Mouse (Mus musculus): ENCODE data around the gene Rfc2. TPM values are rescaled to one million over a fixed set of nuclear protein-coding genes. Genes with fewer than 3 reads are reported as not detected.

The Rfc2 gene
- total and polyA plus RNA-seq, 3 experiments, result 304 to 424 TPM; not detected in 1

GRCm38 (mm10) chr5:134615380-134615779 is 34.2 kb downstream of the Rfc2 start:
- no peak for DNase-seq (ENCODE audit: low read depth, low spot score)
- peaks cover 0 to 2% of the 10 kb centered on the region in 2 experiments; a peak in 1 of 4 replicates for H3K36me3 ChIP-seq (ENCODE audit: control insufficient read depth in 1 of 2, insufficient read depth in 2 of 2, low read length in 2 of 2)
- H3K79me2 ChIP-seq (ENCODE audit: control insufficient read depth, insufficient read depth, low read length, poor library complexity), result no peaks in the 10 kb centered on the region
- H3K9ac ChIP-seq (ENCODE audit: control insufficient read depth, low read depth, low read length, poor library complexity, severe bottlenecking), result no peak overlapping the region
- H3K27ac ChIP-seq (ENCODE audit: control insufficient read depth, low read depth, low read length), result no peak overlapping the region
- no peak overlapping the region for H3K4me3 ChIP-seq (ENCODE audit: control insufficient read depth in 1 of 2, insufficient read depth in 1 of 2, low read depth in 2 of 2, low read length in 2 of 2)
- TF ChIP-seq ZMIZ1 (IDR thresholded peaks at IDR 0.05; ENCODE audit: low read depth, low read length) (no peak), CHD2 (IDR thresholded peaks at IDR 0.05; ENCODE audit: low read length) (no peak), CHD1 (IDR thresholded peaks at IDR 0.05; ENCODE audit: low read depth, low read length) (no peak), MYC (IDR thresholded peaks at IDR 0.05; ENCODE audit: low read depth, low read length) (no peak), RAD21 (IDR thresholded peaks at IDR 0.05; ENCODE audit: low read depth, low read length) (no peak), E2F4 (IDR thresholded peaks at IDR 0.05; ENCODE audit: borderline replicate concordance, low read depth, low read length) (no peak)
- H3K27me3 ChIP-seq (ENCODE audit: control insufficient read depth in 1 of 2, insufficient read depth in 2 of 2, low read length in 2 of 2), result no peaks in the 10 kb centered on the region
- no peaks in the 10 kb centered on the region for H3K9me3 ChIP-seq (replicated peaks; ENCODE audit: insufficient read depth, low read length)
- no peaks in the 10 kb centered on the region; a peak in 1 of 4 replicates for H3K4me1 ChIP-seq (ENCODE audit: control insufficient read depth in 1 of 2, insufficient read depth in 2 of 2, low read length in 2 of 2)

- H3K36me3 ChIP-seq (ENCODE audit: control insufficient read depth in 1 of 2, insufficient read depth in 2 of 2, low read length in 2 of 2), result peaks cover 0 to 2% of the 10 kb centered on the region in 2 experiments; a peak in 1 of 4 replicates
Observed at GRCm38 (mm10) chr5:134615780-134616179, 34.6 kb downstream of the Rfc2 start.

GRCm38 (mm10) chr5:134617071-134617470 is 35.9 kb downstream of the Rfc2 start:
- Histone ChIP-seq H3K36me3 (ENCODE audit: control insufficient read depth in 1 of 2, insufficient read depth in 2 of 2, low read length in 2 of 2) (peaks cover 0 to 3% of the 10 kb centered on the region in 2 experiments; a peak in 1 of 4 replicates), H3K27ac (ENCODE audit: control insufficient read depth, low read depth, low read length) (no peak overlapping the region), H3K9me3 (replicated peaks; ENCODE audit: insufficient read depth, low read length) (no peaks in the 10 kb centered on the region), H3K4me1 (ENCODE audit: control insufficient read depth in 1 of 2, insufficient read depth in 2 of 2, low read length in 2 of 2) (no peaks in the 10 kb centered on the region; a peak in 1 of 4 replicates), H3K9ac (ENCODE audit: control insufficient read depth, low read depth, low read length, poor library complexity, severe bottlenecking) (no peak overlapping the region), H3K4me3 (ENCODE audit: control insufficient read depth in 1 of 2, insufficient read depth in 1 of 2, low read depth in 2 of 2, low read length in 2 of 2) (no peak overlapping the region), H3K79me2 (ENCODE audit: control insufficient read depth, insufficient read depth, low read length, poor library complexity) (no peaks in the 10 kb centered on the region), H3K27me3 (ENCODE audit: control insufficient read depth in 1 of 2, insufficient read depth in 2 of 2, low read length in 2 of 2) (no peaks in the 10 kb centered on the region)
- TF ChIP-seq MAZ (IDR thresholded peaks at IDR 0.05; ENCODE audit: low read depth, low read length) (no peak), E2F4 (IDR thresholded peaks at IDR 0.05; ENCODE audit: borderline replicate concordance, low read depth, low read length) (no peak), POLR2AphosphoS2 (IDR thresholded peaks at IDR 0.05; ENCODE audit: low read length) (no peak), CTCF (IDR thresholded peaks at IDR 0.05 in 2 of 3, conservative IDR thresholded peaks at IDR 0.05 in 1 of 3; ENCODE audit: control insufficient read depth in 1 of 3, insufficient read depth in 1 of 3, low read depth in 2 of 3, low read length in 3 of 3, poor library complexity in 1 of 3, severe bottlenecking in 1 of 3) (peak; percentile 76 to 91 (median 86)), USF1 (IDR thresholded peaks at IDR 0.05; ENCODE audit: low read depth, low read length) (no peak), JUND (IDR thresholded peaks at IDR 0.05; ENCODE audit: low read depth, low read length) (no peak), SIN3A (IDR thresholded peaks at IDR 0.05; ENCODE audit: low read length) (no peak), SMC3 (IDR thresholded peaks at IDR 0.05; ENCODE audit: low read depth, low read length) (peak; percentile 70), ZC3H11A (IDR thresholded peaks at IDR 0.05; ENCODE audit: low read depth, low read length) (no peak), RAD21 (IDR thresholded peaks at IDR 0.05; ENCODE audit: low read depth, low read length) (peak; percentile 68), KAT2A (conservative IDR thresholded peaks at IDR 0.05; ENCODE audit: low read depth, low read length) (no peak)
- peak; percentile 56 for DNase-seq (ENCODE audit: low read depth, low spot score)

More at GRCm38 (mm10) chr5:134615780-134616179, 34.6 kb downstream of the Rfc2 start:
- Histone ChIP-seq H3K27me3 (ENCODE audit: control insufficient read depth in 1 of 2, insufficient read depth in 2 of 2, low read length in 2 of 2) (no peaks in the 10 kb centered on the region), H3K9ac (ENCODE audit: control insufficient read depth, low read depth, low read length, poor library complexity, severe bottlenecking) (no peak overlapping the region), H3K4me1 (ENCODE audit: control insufficient read depth in 1 of 2, insufficient read depth in 2 of 2, low read length in 2 of 2) (no peaks in the 10 kb centered on the region; a peak in 1 of 4 replicates), H3K79me2 (ENCODE audit: control insufficient read depth, insufficient read depth, low read length, poor library complexity) (no peaks in the 10 kb centered on the region), H3K27ac (ENCODE audit: control insufficient read depth, low read depth, low read length) (no peak overlapping the region), H3K9me3 (replicated peaks; ENCODE audit: insufficient read depth, low read length) (no peaks in the 10 kb centered on the region), H3K4me3 (ENCODE audit: control insufficient read depth in 1 of 2, insufficient read depth in 1 of 2, low read depth in 2 of 2, low read length in 2 of 2) (no peak overlapping the region)
- no peak for TF ChIP-seq ZMIZ1 (IDR thresholded peaks at IDR 0.05; ENCODE audit: low read depth, low read length)
- no peak for TF ChIP-seq MAZ (IDR thresholded peaks at IDR 0.05; ENCODE audit: low read depth, low read length)
- no peak for TF ChIP-seq ELF1 (IDR thresholded peaks at IDR 0.05; ENCODE audit: low read depth, low read length)
- TF ChIP-seq POLR2AphosphoS2 (IDR thresholded peaks at IDR 0.05; ENCODE audit: low read length), result no peak
- TF ChIP-seq GATA1 (IDR thresholded peaks at IDR 0.05; ENCODE audit: low read depth, low read length), result no peak
- TF ChIP-seq CHD2 (IDR thresholded peaks at IDR 0.05; ENCODE audit: low read length), result no peak
- no peak for TF ChIP-seq NELFE (IDR thresholded peaks at IDR 0.05; ENCODE audit: low read depth, low read length)
- no peak for DNase-seq (ENCODE audit: low read depth, low spot score)

Data from MEL (cell line).